Mouse (Mus musculus) kidney, adult 2 months (tissue): Measurements from ENCODE around the gene Suds3. TPM values are rescaled to one million over a fixed set of nuclear protein-coding genes. Genes with fewer than 3 reads are reported as not detected.

Experiments
- DNase-seq: peaks from one replicate; pipeline ENCODE4 v3.0.0; 2021
- H3K27ac ChIP-seq: fragments of 200-500 bp; 2 replicates; pipeline ENCODE4 v1.5.1; 2012; ENCODE audit warnings: low read depth, low read length, control low read depth, inconsistent platforms; ENCODE audit not compliant: insufficient read depth
- H3K27me3 ChIP-seq: fragments of 200-500 bp; replicated peaks from 2 replicates; pipeline ENCODE4 v1.6.1; 2012; ENCODE audit warnings: mild to moderate bottlenecking, moderate library complexity, low read length, inconsistent platforms; ENCODE audit not compliant: control insufficient read depth, insufficient read depth
- H3K36me3 ChIP-seq: fragments of 200-500 bp; 2 replicates; pipeline ENCODE4 v1.6.1; 2012; ENCODE audit warnings: mild to moderate bottlenecking, moderate library complexity, low read length, inconsistent platforms; ENCODE audit not compliant: control insufficient read depth, insufficient read depth
- H3K4me1 ChIP-seq: fragments of 200-500 bp; 2 replicates; pipeline ENCODE4 v1.6.1; 2011; ENCODE audit warnings: low read length; ENCODE audit not compliant: control insufficient read depth, insufficient read depth
- H3K4me3 ChIP-seq: fragments of 200-500 bp; 2 replicates; pipeline ENCODE4 v1.5.1; 2011; ENCODE audit warnings: mild to moderate bottlenecking, low read depth, low read length, control low read depth; ENCODE audit not compliant: insufficient read depth
- CTCF ChIP-seq: fragments of 200-500 bp; conservative IDR thresholded peaks from 2 replicates; pipeline ENCODE4 v1.5.1; 2011; ENCODE audit warnings: low read depth, mild to moderate bottlenecking, control low read depth, low read length, moderate library complexity, mixed read lengths; ENCODE audit not compliant: insufficient read depth, insufficient read length
- POLR2A ChIP-seq: fragments of 200-500 bp; IDR thresholded peaks from one replicate; pipeline ENCODE4 v1.6.1; 2011; ENCODE audit warnings: low read depth, low read length, control low read depth
- WGBS: fragments of 180-500 bp; shearing (Covaris S2); methylation state at CpG from one replicate; pipeline ENCODE4 v1.1.7; 2018; 5-methylcytosine and 5-hydroxymethylcytosine counted together
- polyA plus RNA-seq: library from polyadenylated mRNA; depleted of rRNA; stranded (reverse); fragments of >200 nt; gene quantifications from 2 replicates; pipeline ENCODE4 v1.2.3, GENCODE M21; 2012

The Suds3 gene
- polyA plus RNA-seq, 1 experiment = 84.9 TPM

DNA sequence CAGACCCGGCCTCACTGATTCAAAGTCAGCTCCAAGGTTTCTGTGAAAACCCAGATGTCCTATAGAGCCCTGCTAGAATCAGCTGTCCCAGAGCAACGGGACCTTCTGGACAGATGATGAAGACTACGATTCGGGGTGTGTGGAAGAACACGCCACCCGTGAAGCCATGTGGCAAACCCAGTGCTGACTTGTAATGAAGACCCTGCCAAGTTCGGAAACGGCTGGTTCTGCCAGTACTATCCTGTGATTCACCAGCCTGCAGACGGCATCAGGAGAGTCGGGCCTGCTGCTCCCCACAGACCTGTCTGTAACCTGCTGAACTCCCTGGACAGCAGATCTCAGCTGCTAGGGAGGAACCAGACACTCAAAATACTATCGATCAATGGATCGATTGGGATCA, 11.6 kb downstream of the Suds3 start:
- TF ChIP-seq POLR2A = no peak
- TF ChIP-seq CTCF = no peak
- no peaks in the 10 kb centered on the region for H3K36me3 ChIP-seq
- DNase-seq = no peak
- no peak overlapping the region for H3K4me3 ChIP-seq
- no peaks in the 10 kb centered on the region for H3K4me1 ChIP-seq
- 95% methylated on average over 12 of the region's 12 CpGs for WGBS
- no peak overlapping the region for H3K27ac ChIP-seq
- H3K27me3 ChIP-seq = no peaks in the 10 kb centered on the region

DNA sequence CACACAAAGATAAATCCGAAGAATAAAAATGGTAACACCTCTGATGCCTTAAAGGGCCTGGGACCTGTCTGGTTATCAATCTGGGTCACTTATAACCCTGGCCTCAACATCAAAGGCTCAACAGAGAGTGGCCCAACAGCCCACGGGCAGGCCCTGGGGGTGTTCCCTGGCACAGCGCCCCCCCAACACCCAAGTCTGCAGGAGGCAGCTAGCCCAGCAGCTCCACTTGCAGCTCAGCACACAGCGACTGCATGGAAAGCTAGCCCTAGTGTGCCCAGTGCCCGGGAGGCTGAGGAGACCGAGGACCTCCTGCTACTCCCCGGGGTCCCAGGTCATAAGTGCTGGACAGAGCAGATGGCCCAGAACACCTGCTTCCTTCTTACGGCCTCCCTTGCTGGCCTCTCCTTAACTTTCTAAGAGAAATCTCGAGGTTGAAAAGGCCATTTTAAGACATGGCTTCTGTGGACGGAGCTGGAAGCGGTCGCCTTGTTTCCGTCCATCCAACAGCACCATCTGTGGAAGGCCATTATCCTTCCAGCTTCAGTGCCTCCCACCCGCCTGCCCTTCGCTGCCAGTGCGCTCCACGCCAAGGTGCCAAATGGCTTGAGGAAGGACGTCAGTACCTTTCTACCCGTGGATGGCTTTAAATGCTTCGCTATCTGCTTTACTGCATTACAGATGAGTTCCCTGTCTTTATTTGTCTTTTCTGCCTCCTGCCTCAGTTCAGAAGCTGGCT, 12.6 kb downstream of the Suds3 start:
- no peaks in the 10 kb centered on the region for H3K27me3 ChIP-seq
- no peaks in the 10 kb centered on the region for H3K36me3 ChIP-seq
- no peak for TF ChIP-seq CTCF
- no peak for TF ChIP-seq POLR2A
- no peak overlapping the region for H3K4me3 ChIP-seq
- no peak overlapping the region for H3K27ac ChIP-seq
- no peak for DNase-seq
- WGBS = 92% methylated on average over 20 of the region's 20 CpGs
- H3K4me1 ChIP-seq = no peaks in the 10 kb centered on the region

- Histone ChIP-seq H3K36me3 (no peaks in the 10 kb centered on the region), H3K27me3 (no peaks in the 10 kb centered on the region), H3K4me1 (no peaks in the 10 kb centered on the region), H3K27ac (no peak overlapping the region), H3K4me3 (no peak overlapping the region)
- 84% methylated on average over 11 of the region's 11 CpGs for WGBS
- DNase-seq = no peak
- no peak for TF ChIP-seq POLR2A
- TF ChIP-seq CTCF = peak; percentile 33; the same call in 1 of the 2 replicates
These were observed 16.2 kb downstream of the Suds3 start for GRCm38 (mm10) chr5:117099742-117100141.

- H3K4me1 ChIP-seq = no peaks in the 10 kb centered on the region
- H3K36me3 ChIP-seq = no peaks in the 10 kb centered on the region
- H3K27ac ChIP-seq = no peak overlapping the region
- TF ChIP-seq CTCF = no peak
- H3K27me3 ChIP-seq = no peaks in the 10 kb centered on the region
- DNase-seq = no peak
- no peak overlapping the region for H3K4me3 ChIP-seq
- WGBS = 64% methylated on average over 5 of the region's 5 CpGs
These were observed 16.9 kb downstream of the Suds3 start for GRCm38 (mm10) chr5:117099008-117099407.

- Histone ChIP-seq H3K27me3 (no peaks in the 10 kb centered on the region), H3K36me3 (peaks cover 2% of the 10 kb centered on the region), H3K4me3 (no peak overlapping the region), H3K27ac (no peak overlapping the region), H3K4me1 (no peaks in the 10 kb centered on the region)
- TF ChIP-seq CTCF (peak; percentile 76), POLR2A (no peak)
- peak; percentile 72 for DNase-seq
- 23% methylated on average over 3 of the region's 3 CpGs for WGBS
These were observed 19.2 kb downstream of the Suds3 start for GRCm38 (mm10) chr5:117096716-117097115.

DNA sequence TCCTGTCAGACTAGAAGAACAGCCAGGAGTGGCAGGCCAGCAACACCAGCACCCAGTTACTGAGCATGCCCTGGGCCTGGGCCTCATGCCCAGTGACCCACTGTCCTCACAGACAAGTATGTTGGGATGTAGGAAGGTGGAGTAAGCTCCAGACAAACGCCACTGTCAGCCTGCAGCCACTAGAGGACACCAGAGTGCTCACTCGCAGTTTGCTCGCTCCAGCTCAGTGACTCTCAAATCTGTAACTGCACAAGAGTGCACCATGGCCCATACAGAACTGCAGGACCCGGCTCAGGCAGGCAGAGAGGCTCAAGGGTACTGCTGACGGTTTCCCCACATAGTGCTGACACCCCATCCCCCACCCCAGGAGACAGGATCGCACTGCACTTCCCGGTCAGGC, 21.5 kb downstream of the Suds3 start:
- TF ChIP-seq POLR2A (no peak), CTCF (peak; percentile 88)
- 21% methylated on average over 7 of the region's 7 CpGs for WGBS
- no peak overlapping the region for H3K4me3 ChIP-seq
- peaks cover 2% of the 10 kb centered on the region for H3K36me3 ChIP-seq
- DNase-seq = peak; percentile 69
- no peaks in the 10 kb centered on the region for H3K4me1 ChIP-seq
- no peak overlapping the region for H3K27ac ChIP-seq
- no peaks in the 10 kb centered on the region for H3K27me3 ChIP-seq

DNA sequence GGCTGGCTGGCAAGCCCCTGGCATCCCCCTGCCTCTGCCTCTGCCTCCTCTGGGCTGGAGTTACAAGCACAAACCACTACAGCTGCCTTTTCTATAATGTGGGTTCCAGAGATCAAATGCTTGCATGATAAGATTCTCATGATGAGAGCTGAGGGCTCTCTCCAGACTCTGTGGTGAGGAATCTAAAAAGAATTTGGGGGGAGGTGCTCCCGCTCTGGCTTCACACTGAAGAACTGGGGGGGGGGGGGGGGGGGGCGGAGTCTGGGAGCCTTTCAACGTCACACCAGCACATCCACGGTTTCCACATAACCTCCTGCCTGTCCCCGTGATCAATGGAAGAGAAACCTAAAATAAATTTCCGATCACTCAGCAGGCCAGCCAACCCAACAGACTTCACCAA, 26.1 kb downstream of the Suds3 start:
- Histone ChIP-seq H3K4me1 (no peaks in the 10 kb centered on the region), H3K4me3 (no peak overlapping the region), H3K36me3 (peaks cover 2% of the 10 kb centered on the region), H3K27ac (no peak overlapping the region), H3K27me3 (no peaks in the 10 kb centered on the region)
- no peak for DNase-seq
- WGBS = 25% methylated on average over 6 of the region's 6 CpGs
- TF ChIP-seq CTCF (no peak), POLR2A (no peak)

- WGBS = 29% methylated on average over 3 of the region's 3 CpGs
- no peak overlapping the region for H3K4me3 ChIP-seq
These were observed 26.8 kb downstream of the Suds3 start for GRCm38 (mm10) chr5:117089147-117089546.

More at GRCm38 (mm10) chr5:117089147-117089546, 26.8 kb downstream of the Suds3 start:
- Histone ChIP-seq H3K36me3 (peaks cover 2% of the 10 kb centered on the region), H3K27me3 (no peaks in the 10 kb centered on the region), H3K27ac (no peak overlapping the region), H3K4me1 (no peaks in the 10 kb centered on the region)
- DNase-seq = no peak
- TF ChIP-seq CTCF (no peak), POLR2A (no peak)
